Mouse (Mus musculus) left cerebral cortex, adult 8-10 months (tissue): Measurements from ENCODE around the gene Dydc2. TPM values are rescaled to one million over a fixed set of nuclear protein-coding genes. Genes with fewer than 3 reads are reported as not detected.
"Not testable (repeated sequence)": the region's sequence is repeated elsewhere in the genome, so short reads cannot be mapped to it uniquely, and the experiment has no call there.

Source experiments
- DNase-seq, 2 experiments: peaks; one replicate each; pipeline ENCODE4 v3.0.0; 2022; ENCODE audit warnings: low spot score in 2 of 2
- total RNA-seq, 4 experiments: library from RNA; stranded (reverse); gene quantifications; 2 replicates each; pipeline ENCODE4 v1.2.4; 2022

Dydc2 gene
- total RNA-seq = 1 to 10 TPM in 2 of 4 experiments, under 1 TPM in 2; 0.78 to 1.3 (median 0.98) TPM

GRCm38 (mm10) chr14:41069108-41069507 is at the start of gene Dydc2:
Gene Dydc2 (minus strand): TSS chr14:41069208.
- DNase-seq = no peak

GRCm38 (mm10) chr14:41116271-41116670 is 47.3 kb upstream of the Dydc2 start:
- no peak for DNase-seq

- DNase-seq = no peak
These were observed 43.9 kb upstream of the Dydc2 start for GRCm38 (mm10) chr14:41112944-41113343.

GRCm38 (mm10) chr14:41111031-41111668 is 42.1 kb upstream of the Dydc2 start:
- no peak for DNase-seq

- DNase-seq = no peak
These were observed 35.9 kb upstream of the Dydc2 start, which contains the start of gene Mat1a for GRCm38 (mm10) chr14:41104853-41105444. Gene Mat1a (plus strand): TSS chr14:41105035.

- no peak for DNase-seq
These were observed 33.3 kb upstream of the Dydc2 start for GRCm38 (mm10) chr14:41102269-41102668.

GRCm38 (mm10) chr14:41101242-41101641 is 32.2 kb upstream of the Dydc2 start:
- no peak for DNase-seq

- DNase-seq = no peak
These were observed 31.7 kb upstream of the Dydc2 start for GRCm38 (mm10) chr14:41100712-41101111.

GRCm38 (mm10) chr14:41098726-41099125 is 29.7 kb upstream of the Dydc2 start:
- DNase-seq = peak in 1 of 2 experiments; percentile 16

GRCm38 (mm10) chr14:41096296-41096860 is 27.4 kb upstream of the Dydc2 start:
- no peak for DNase-seq

- no peak for DNase-seq
These were observed 25.1 kb upstream of the Dydc2 start for GRCm38 (mm10) chr14:41094114-41094513.

- no peak for DNase-seq
These were observed 21.8 kb upstream of the Dydc2 start for GRCm38 (mm10) chr14:41090777-41091176.

GRCm38 (mm10) chr14:41087509-41087908 is 18.5 kb upstream of the Dydc2 start:
- no peak for DNase-seq

- no peak for DNase-seq
These were observed 13.4 kb upstream of the Dydc2 start for GRCm38 (mm10) chr14:41082408-41082807.

GRCm38 (mm10) chr14:41072944-41073275 is 3.9 kb upstream of the Dydc2 start:
- no peak for DNase-seq

GRCm38 (mm10) chr14:41072229-41072943 is 3.4 kb upstream of the Dydc2 start, which contains the start of gene Dydc1:
Gene Dydc1 (plus strand): TSS chr14:41072911.
- DNase-seq = peak; percentile 73 to 77

- DNase-seq = no peak
These were observed 1.3 kb upstream of the Dydc2 start for GRCm38 (mm10) chr14:41070343-41070742.

- no peak for DNase-seq
These were observed 2.6 kb downstream of the Dydc2 start for GRCm38 (mm10) chr14:41066416-41066815.

GRCm38 (mm10) chr14:41065168-41065567 is 3.8 kb downstream of the Dydc2 start:
- no peak for DNase-seq

GRCm38 (mm10) chr14:41053190-41053589 is 15.8 kb downstream of the Dydc2 start:
- DNase-seq = not testable (repeated sequence)

GRCm38 (mm10) chr14:41052481-41052880 is 16.5 kb downstream of the Dydc2 start:
- no peak for DNase-seq

GRCm38 (mm10) chr14:41050471-41050870 is 18.5 kb downstream of the Dydc2 start:
- no peak for DNase-seq
